Mouse (Mus musculus) CD4-positive, CD25-positive, alpha-beta regulatory T cell, adult 4 months (primary cell): ENCODE results near the gene Nkx2-3. TPM values are rescaled to one million over a fixed set of nuclear protein-coding genes. Genes with fewer than 3 reads are reported as not detected.
A peak's percentile ranks its signal among the peaks of the same experiment; 100 is the strongest.

Source experiments
- ATAC-seq: one replicate; pipeline ENCODE4 v1.8.0; 2017
- polyA plus RNA-seq, 2 experiments: library from polyadenylated mRNA; unstranded; fragments of 100-300 nt; shearing (Covaris generic); gene quantifications; one replicate each; pipeline ENCODE4 v1.2.1; 2017

Nkx2-3 gene
- polyA plus RNA-seq, result not detected

DNA sequence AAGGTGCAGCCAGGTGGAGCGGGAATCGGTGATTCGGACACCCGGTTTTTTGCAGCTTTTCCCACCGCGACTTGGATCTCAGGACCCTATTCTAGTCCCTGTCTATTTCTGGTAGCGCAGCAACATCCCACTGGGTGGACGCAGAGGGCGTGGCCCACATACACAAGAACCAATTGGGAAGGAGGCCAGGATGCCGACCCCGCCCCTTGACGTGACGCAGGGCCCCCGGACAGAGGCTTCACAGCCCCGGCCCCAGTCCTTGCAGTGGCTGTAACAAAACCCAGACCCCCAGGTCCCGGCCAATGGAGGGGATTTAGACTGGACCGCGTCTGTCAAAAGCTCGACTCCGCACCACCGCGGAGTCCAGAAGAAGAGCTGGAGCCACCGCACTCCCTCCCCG, at the start of gene Nkx2-3:
Gene Nkx2-3, plus strand, starts transcription at position 275 of the 400 bp plus-strand sequence.
- ATAC-seq, result no peak

GRCm38 (mm10) chr19:43563166-43563565, 49.0 kb upstream of the Nkx2-3 start:
- ATAC-seq, result no peak

DNA sequence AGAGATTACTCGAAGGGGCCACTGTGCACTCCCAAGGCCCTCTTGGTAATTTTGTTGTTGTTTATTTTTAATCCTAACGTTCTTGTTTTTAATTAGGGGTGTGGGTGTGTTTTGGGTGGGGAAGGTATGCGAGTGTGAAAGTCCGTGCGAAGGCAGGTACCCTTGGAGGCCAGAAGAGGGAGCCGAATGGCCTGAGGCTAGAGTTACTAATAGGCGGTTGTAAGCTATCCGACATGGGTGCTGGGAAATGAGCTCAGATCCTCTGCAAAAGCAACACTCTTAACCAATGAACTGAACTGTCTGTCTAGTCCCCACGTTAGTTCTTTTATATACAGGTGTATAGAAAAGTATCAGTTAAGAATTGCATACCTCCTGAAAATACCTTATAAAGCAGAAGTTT, 43.8 kb upstream of the Nkx2-3 start:
- ATAC-seq, result no peak

- no peak for ATAC-seq
Measured at GRCm38 (mm10) chr19:43569133-43569532, 43.0 kb upstream of the Nkx2-3 start.

GRCm38 (mm10) chr19:43570831-43571790, 41.0 kb upstream of the Nkx2-3 start:
- ATAC-seq, result peak; percentile 88

DNA sequence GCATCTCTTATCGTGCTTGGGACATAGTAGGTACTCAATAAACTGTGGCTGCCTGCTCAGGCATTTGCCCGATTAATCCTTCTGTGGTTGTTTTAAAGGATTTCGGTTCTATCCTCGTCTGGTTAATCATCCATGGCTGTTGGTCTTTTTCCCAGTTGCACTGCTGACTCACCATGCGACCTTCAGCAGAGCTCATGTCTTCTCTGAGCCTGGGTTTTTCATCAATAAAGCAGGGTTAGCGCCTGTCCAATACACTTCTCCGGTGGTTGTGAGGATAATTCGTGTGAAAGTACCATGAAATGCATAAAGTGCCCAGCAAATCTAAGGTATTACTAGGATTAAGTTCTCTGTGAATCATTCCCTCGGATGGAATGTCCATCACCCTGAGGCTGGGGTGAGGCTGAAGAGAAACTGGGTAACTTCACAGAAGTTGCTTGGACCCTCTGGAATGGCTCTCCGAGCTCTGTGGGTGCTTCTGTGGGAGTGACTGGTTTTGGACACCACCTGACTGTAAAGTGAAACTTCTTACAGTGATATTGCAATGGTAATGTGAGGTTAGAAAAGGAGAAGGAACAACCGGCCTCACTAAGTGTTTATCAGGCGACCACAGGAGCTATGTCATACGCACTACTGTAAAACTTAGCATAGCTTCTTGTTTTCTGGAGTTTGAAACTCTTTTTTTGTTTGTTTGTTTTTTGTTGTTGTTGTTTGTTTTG, 32.9 kb upstream of the Nkx2-3 start:
- ATAC-seq, result no peak

- no peak for ATAC-seq
Measured at GRCm38 (mm10) chr19:43581185-43581584, 30.9 kb upstream of the Nkx2-3 start.

DNA sequence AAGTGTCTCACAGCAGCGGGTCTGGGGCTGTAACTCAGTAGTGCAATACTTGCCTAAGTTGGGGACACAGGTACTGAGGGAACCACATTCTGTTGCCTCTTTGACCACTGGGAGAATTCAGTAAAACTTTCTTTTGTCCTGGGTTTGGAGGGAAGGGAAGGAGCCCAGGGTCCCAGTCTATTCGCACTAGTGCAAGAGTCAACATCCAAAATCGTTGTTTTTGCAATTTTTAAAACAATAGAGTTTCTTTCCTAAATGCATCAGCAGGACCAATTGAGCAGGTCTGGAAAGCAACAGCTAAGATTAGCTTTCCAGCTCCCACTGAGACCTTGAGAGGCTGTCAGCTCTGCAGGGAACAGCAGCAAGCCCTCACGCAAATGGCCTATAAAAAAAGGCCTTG, 28.9 kb upstream of the Nkx2-3 start:
- ATAC-seq, result no peak

DNA sequence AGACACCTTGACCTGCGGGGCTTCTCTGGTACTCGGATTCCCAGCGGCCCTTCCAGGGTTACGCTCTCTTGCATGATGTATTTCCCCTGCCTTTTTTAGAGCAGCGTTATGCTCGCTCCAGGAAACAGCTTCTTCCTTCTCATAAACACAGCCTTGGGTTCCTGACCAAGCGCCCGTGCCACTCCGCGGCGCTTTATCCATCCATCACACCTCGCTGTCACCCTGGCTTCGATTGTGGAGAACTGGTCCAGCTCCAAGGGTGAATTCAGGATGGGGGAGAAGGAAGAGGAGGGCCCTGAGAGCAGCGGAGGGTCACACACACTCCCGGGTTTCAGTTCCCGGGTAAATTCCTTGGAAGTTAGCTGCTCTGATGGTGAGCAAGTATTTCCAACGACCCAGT, 28.5 kb upstream of the Nkx2-3 start:
- no peak for ATAC-seq

DNA sequence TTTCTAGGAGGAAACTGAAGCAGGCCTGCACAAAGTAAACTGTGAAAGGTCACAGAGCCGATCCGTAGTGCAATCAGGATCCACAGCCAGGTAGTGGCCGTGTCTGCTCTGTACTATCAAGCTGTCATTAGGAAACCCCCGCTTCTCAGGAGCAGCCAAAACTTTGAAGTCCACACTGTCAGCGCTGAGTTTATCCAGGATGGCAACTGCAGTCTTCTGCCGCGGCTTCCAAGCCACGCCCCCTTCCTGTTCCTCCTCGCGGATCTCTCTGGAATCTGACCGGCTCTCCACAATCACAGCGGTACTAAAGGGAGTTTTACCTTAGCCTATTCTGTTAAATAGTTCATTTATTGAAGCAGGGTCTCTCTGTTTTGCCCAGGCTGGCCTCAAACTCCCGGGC, 27.3 kb upstream of the Nkx2-3 start:
- no peak for ATAC-seq

DNA sequence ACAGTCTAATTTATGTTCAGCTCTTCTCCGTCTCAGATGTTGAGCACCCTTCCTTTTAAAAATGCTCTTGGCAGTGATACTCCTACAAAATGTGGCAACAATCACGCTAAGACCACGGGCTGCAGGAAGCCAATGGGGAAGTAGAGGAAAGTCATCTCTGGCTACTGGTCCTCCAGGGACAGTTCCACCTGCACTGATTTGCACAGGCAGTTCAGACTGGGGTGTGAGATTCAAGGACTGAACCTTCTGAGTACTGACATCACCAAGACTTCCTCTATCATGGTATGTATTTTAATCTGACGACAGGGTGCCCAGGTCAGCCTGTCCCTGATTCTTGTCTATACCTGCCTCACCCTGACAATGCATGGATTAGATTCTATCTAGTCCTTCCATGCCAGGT, 20.1 kb upstream of the Nkx2-3 start:
- no peak for ATAC-seq

DNA sequence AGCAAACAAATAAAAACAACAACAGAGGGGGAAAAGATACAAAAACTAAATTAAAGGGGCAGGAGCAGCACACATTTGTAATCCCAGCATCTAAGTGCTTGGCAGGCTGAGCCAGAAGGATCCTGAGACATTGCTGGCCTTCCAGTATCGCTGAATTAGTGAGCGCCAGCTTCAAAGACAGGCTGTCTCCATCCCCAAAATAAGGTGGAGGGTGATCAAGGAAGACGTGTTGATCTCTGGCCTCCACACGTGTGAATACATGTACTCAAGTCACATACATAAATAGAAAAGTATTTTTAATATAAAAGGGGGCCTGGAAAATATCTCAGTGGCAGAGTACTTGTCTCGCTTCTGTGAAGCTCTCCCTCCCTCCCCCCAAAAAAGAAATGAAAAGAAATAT, 15.1 kb upstream of the Nkx2-3 start:
- no peak for ATAC-seq

GRCm38 (mm10) chr19:43598741-43599660, 13.1 kb upstream of the Nkx2-3 start:
- ATAC-seq, result no peak

- ATAC-seq, result no peak
Measured at GRCm38 (mm10) chr19:43599776-43600544, 12.2 kb upstream of the Nkx2-3 start.

DNA sequence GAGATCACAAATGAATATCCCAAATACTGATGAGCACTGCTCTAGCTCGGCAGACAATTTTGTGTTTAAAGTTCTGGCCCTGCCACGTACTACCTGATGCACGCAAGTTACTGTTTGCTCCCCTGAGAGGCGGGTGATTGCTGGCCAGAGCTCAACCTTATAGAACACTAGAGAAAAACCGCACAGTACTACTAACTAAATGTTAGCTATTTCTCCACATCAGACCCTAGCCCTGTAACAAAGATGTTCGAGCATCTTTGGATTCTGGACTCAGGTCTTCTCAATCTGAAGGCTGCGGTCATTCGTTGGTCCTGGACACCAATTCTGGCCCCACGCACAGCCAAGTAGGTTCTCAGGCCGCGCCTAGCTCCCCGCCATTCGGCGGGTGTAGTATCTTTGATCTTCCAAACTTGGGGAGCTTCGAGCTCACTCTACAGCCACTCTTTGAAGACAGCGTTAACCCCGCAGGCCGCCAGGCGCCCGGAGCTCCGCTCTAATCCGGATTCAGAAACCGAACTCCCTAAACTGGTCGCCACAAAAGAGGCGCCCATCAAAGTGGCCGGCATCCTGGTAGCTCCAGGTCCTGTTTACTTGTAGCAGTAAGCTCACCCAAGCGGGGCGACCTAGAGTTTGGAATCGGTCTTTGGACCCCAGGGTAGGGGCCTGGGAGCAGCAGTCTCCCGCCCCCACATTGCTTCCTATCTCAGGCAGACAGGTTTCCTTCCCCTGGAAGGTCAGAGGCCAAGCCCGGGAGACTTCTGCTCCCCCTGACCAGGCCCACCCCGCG, 11.4 kb upstream of the Nkx2-3 start:
- no peak for ATAC-seq

- no peak for ATAC-seq
Measured at GRCm38 (mm10) chr19:43601440-43601839, 10.7 kb upstream of the Nkx2-3 start.

GRCm38 (mm10) chr19:43601996-43602590, 10.0 kb upstream of the Nkx2-3 start:
- ATAC-seq, result no peak

- ATAC-seq, result no peak
Measured at GRCm38 (mm10) chr19:43603521-43603920, 8.6 kb upstream of the Nkx2-3 start.

- ATAC-seq, result no peak
Measured at GRCm38 (mm10) chr19:43604492-43605120, 7.5 kb upstream of the Nkx2-3 start.
